Mouse (Mus musculus) megakaryocyte, adult 5-6 weeks (primary cell): ENCODE measurements around the gene Usf3. TPM values are rescaled to one million over a fixed set of nuclear protein-coding genes. Genes with fewer than 3 reads are reported as not detected.

Experiments
- total RNA-seq, 2 experiments: library from RNA; stranded (forward) in 1 of 2; stranded (reverse) in 1 of 2; fragments of 153-499, 151-499 nt in 1 of 2; fragments of 221-1000, 200-1000 nt in 1 of 2; gene quantifications; 2 replicates each; pipeline versions ENCODE4 v1.2.3 to v1.2.4; 2015 to 2017

Usf3 gene
- total RNA-seq, 2 experiments from 2014 or later, result 13.9 to 36.9 TPM

Other genes with a start within 250 kb of the Usf3 start
- gene Qtrt2, start 246.4 kb upstream of the Usf3 start, total RNA-seq (2015), result 2.6 and 3.5 TPM in 2 replicates
- 7.8 and 15.8 TPM in 2 replicates for gene Qtrt2, start 246.4 kb upstream of the Usf3 start, total RNA-seq (2017)
- 0.91 and 0.98 TPM in 2 replicates for gene Zdhhc23, start 193.5 kb upstream of the Usf3 start, total RNA-seq (2015)
- 0.41 and 1.5 TPM in 2 replicates for gene Zdhhc23, start 193.5 kb upstream of the Usf3 start, total RNA-seq (2017)
- 0.21 and 0.74 TPM in 2 replicates for gene Gramd1c, start 109.9 kb upstream of the Usf3 start, total RNA-seq (2015)
- 0.40 and 0.89 TPM in 2 replicates for gene Gramd1c, start 109.9 kb upstream of the Usf3 start, total RNA-seq (2017)
- gene Atp6v1a, start 33.5 kb upstream of the Usf3 start, total RNA-seq (2015), result 84.2 and 92.1 TPM in 2 replicates
- 111 and 131 TPM in 2 replicates for gene Atp6v1a, start 33.5 kb upstream of the Usf3 start, total RNA-seq (2017)
- gene Naa50, start 33.4 kb upstream of the Usf3 start, total RNA-seq (2015), result 66.0 and 77.7 TPM in 2 replicates
- 49.4 and 59.2 TPM in 2 replicates for gene Naa50, start 33.4 kb upstream of the Usf3 start, total RNA-seq (2017)
- 0.07 and 1.5 TPM in 2 replicates for gene Sidt1, start 159.9 kb downstream of the Usf3 start, total RNA-seq (2015)
- 0.29 and 0.73 TPM in 2 replicates for gene Sidt1, start 159.9 kb downstream of the Usf3 start, total RNA-seq (2017)
- 14.8 and 17.9 TPM in 2 replicates for gene Spice1, start 173.9 kb downstream of the Usf3 start, total RNA-seq (2015)
- 12.7 and 23.5 TPM in 2 replicates for gene Spice1, start 173.9 kb downstream of the Usf3 start, total RNA-seq (2017)
- gene Cfap44, start 221.6 kb downstream of the Usf3 start, total RNA-seq (2015), result not detected in 2 replicates
- 0.07 TPM in 1 of 2 replicates, not detected in the other for gene Cfap44, start 221.6 kb downstream of the Usf3 start, total RNA-seq (2017)